Mouse (Mus musculus) hindbrain, embryonic 10.5 days (tissue): Measurements from ENCODE around the gene Mpped1. TPM values are rescaled to one million over a fixed set of nuclear protein-coding genes. Genes with fewer than 3 reads are reported as not detected.

Experiments used
- DNase-seq: peaks from one replicate; pipeline ENCODE4 v3.0.0-alpha.2; 2017; ENCODE audit warnings: low spot score
- H3K27ac ChIP-seq: fragments of 300-500 bp; sonication (generic); 2 replicates; pipeline ENCODE4 v1.5.1; 2016; ENCODE audit warnings: mild to moderate bottlenecking, moderate library complexity
- H3K27me3 ChIP-seq: fragments of 300-500 bp; sonication (generic); 2 replicates; pipeline ENCODE4 v1.6.1; 2016; ENCODE audit warnings: mild to moderate bottlenecking; ENCODE audit not compliant: poor library complexity, insufficient read depth, severe bottlenecking
- H3K36me3 ChIP-seq: fragments of 300-500 bp; sonication (generic); 2 replicates; pipeline ENCODE4 v1.6.1; 2016; ENCODE audit warnings: mild to moderate bottlenecking, moderate library complexity
- H3K4me1 ChIP-seq: fragments of 300-500 bp; sonication (generic); replicated peaks from 2 replicates; pipeline ENCODE4 v1.6.1; 2016; ENCODE audit warnings: mild to moderate bottlenecking
- H3K4me3 ChIP-seq: fragments of 300-500 bp; sonication (generic); 2 replicates; pipeline ENCODE4 v1.5.1; 2016; ENCODE audit warnings: mild to moderate bottlenecking, moderate library complexity
- H3K9me3 ChIP-seq: fragments of 300-500 bp; sonication (generic); 2 replicates; pipeline ENCODE4 v1.6.1; 2016; ENCODE audit warnings: mild to moderate bottlenecking, moderate library complexity
- WGBS: fragments of 180-500 bp; shearing (Covaris S2); methylation state at CpG from one replicate; pipeline ENCODE4 v1.1.7; 2016; 5-methylcytosine and 5-hydroxymethylcytosine counted together
- polyA plus RNA-seq: library from polyadenylated mRNA; unstranded; fragments of >200 nt; fragmentation: Nextera tagmentation; extraction: Ambion mirVana; gene quantifications from 2 replicates; pipeline ENCODE4 v1.2.1, GENCODE M21; 2016

Mpped1 gene
- 5.5 TPM in 2 replicates for polyA plus RNA-seq

DNA sequence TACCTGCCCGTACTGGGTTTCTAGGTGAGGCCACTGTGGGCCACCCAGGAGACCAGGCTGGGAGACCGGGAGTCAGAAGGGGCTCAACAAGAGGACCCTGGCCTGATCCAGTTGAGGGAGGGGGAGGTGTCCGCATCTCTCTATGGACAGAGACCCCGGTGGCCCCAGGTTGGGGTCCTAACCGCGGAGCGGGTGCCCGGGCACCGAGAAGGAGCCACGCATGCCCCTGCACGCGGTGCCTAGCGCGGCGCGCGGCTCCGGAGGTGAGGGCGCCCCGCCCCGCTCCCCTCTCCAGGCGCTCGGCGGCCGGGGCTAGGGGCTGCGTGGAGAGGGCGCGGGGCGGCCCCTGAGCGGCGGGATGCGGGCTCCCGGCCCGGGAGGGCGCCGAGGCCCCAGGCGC is at the start of gene Mpped1:
Gene Mpped1 (plus strand): TSS at position 81 of the 400 bp plus-strand sequence.
- peak within 1 kb of the TSS; percentile 86 for H3K27ac ChIP-seq
- peaks cover 85% of the 10 kb centered on the region for H3K27me3 ChIP-seq
- DNase-seq = peak; percentile 35
- 2% methylated on average over 37 of the region's 37 CpGs for WGBS
- no peaks in the 10 kb centered on the region for H3K9me3 ChIP-seq
- H3K4me3 ChIP-seq = peak within 1 kb of the TSS; percentile 71
- H3K36me3 ChIP-seq = no peaks in the 10 kb centered on the region
- peaks cover 26% of the 10 kb centered on the region for H3K4me1 ChIP-seq

DNA sequence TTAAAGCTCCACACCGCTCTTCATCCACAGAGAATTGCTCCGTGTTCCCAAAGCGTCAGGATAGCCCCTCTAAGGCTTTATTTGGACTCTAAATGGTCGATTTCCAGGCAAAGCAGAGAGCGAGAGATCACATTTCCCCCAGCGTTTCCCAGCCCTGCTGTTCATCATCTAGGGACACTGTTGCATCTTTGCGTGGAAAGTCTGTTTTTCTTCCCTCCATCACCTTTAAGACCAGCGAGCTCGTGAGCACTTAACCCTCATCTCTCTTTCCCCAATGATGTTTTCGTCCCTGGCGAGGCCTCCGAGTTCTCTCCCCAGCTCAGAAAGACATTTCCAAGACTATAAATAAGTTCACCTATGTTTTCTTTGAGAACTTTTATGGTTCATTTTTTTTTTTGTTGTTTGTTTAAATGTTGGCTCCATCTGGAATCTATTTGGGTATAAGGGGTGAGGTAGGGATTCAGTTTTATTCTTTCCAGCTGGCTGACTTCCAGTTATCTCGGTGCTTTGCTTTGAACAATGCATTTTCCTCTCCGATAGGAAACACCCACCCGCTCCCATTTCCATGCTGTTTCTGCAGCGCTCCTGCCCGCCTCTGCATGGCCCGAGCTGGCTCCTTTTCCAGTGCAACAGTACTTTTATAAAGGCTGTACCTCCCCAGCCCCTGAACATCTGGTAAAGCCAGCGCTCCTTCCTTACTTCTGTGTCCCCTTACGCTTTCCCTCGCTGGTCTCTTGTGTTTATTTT is 38.4 kb upstream of the Mpped1 start:
- 26% methylated on average over 21 of the region's 21 CpGs for WGBS
- peak; percentile 56 for DNase-seq

DNA sequence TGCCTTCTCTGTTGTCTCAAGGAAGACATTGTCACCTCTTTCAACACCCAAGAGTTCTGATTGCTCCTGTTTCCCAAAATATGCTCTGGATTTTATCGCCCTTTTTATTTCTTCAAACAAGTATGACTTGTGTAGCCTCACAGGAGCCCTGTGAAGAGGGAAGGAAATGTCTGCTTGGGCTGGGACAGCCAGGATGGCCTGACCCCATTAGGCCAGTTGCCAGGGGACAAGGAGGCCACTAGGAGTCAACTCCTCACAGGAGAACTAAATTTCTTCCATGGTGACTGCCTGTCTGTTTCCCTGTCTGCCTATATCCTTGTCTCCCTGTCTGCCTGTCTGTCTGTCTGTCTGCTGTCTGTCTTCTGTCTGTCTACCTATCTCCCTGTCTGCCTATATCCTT is 37.2 kb upstream of the Mpped1 start:
- Histone ChIP-seq H3K9me3 (no peaks in the 10 kb centered on the region), H3K27ac (peak overlapping the region; percentile 73), H3K27me3 (no peaks in the 10 kb centered on the region; the same call in 1 of the 2 replicates), H3K4me3 (no peak overlapping the region), H3K36me3 (no peaks in the 10 kb centered on the region), H3K4me1 (peaks cover 33% of the 10 kb centered on the region)
- no peak for DNase-seq
- 89% methylated on average over 1 of the region's 1 CpGs for WGBS

More for the DNA sequence above, 38.4 kb upstream of the Mpped1 start:
- Histone ChIP-seq H3K4me3 (no peak overlapping the region), H3K4me1 (peaks cover 45% of the 10 kb centered on the region), H3K36me3 (no peaks in the 10 kb centered on the region), H3K27me3 (peaks cover 8% of the 10 kb centered on the region), H3K9me3 (no peaks in the 10 kb centered on the region), H3K27ac (peak overlapping the region; percentile 73)

- H3K36me3 ChIP-seq = no peaks in the 10 kb centered on the region
- DNase-seq = no peak
- WGBS = 80% methylated on average over 16 of the region's 16 CpGs
- no peaks in the 10 kb centered on the region for H3K9me3 ChIP-seq
- no peak overlapping the region for H3K4me3 ChIP-seq
- H3K27ac ChIP-seq = no peak overlapping the region
- peaks cover 4% of the 10 kb centered on the region; the same call in 1 of the 2 replicates for H3K27me3 ChIP-seq
- peaks cover 32% of the 10 kb centered on the region for H3K4me1 ChIP-seq
These were observed 33.0 kb upstream of the Mpped1 start for GRCm38 (mm10) chr15:83746311-83746710.

- Histone ChIP-seq H3K27me3 (peaks cover 4% of the 10 kb centered on the region; the same call in 1 of the 2 replicates), H3K4me3 (no peak overlapping the region), H3K36me3 (no peaks in the 10 kb centered on the region), H3K27ac (0 out of 2 replicates have a peak overlapping the region, but pooled peaks have one; percentile 46), H3K4me1 (peaks cover 11% of the 10 kb centered on the region), H3K9me3 (no peaks in the 10 kb centered on the region)
- no peak for DNase-seq
- WGBS = 77% methylated on average over 6 of the region's 6 CpGs
These were observed 30.3 kb upstream of the Mpped1 start for GRCm38 (mm10) chr15:83748986-83749385.

GRCm38 (mm10) chr15:83749436-83749835 is 29.8 kb upstream of the Mpped1 start:
- Histone ChIP-seq H3K9me3 (peaks cover 2% of the 10 kb centered on the region; the same call in 1 of the 2 replicates), H3K4me3 (no peak overlapping the region), H3K27me3 (peaks cover 4% of the 10 kb centered on the region; the same call in 1 of the 2 replicates), H3K36me3 (no peaks in the 10 kb centered on the region), H3K27ac (peak overlapping the region; percentile 46; the same call in 1 of the 2 replicates), H3K4me1 (peaks cover 11% of the 10 kb centered on the region)
- no peak for DNase-seq
- 49% methylated on average over 9 of the region's 9 CpGs for WGBS

DNA sequence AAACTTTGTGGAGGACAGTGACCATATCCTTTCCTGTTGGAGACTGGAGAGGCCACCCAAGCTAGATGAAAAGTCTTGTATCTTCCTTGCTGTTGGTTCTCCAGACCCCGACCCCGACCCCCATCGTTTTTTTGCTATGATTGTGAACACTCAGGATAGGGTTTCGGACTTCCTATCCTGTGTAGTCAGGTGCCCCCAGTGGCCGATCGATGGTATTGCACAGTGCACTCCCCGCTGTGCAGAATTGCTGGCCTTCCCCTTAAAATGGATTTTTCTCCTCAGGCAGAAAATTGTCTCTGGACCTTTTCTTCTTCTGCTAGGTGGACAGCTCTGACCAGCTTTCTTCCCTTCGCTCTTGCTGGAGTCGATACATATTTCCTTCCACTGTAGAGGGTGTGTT is 22.5 kb upstream of the Mpped1 start:
- H3K36me3 ChIP-seq = no peaks in the 10 kb centered on the region
- WGBS = 30% methylated on average over 9 of the region's 9 CpGs
- peaks cover 3% of the 10 kb centered on the region; the same call in 1 of the 2 replicates for H3K9me3 ChIP-seq
- H3K4me1 ChIP-seq = 0 out of 2 replicates have a peak, but pooled peaks cover 3% of the 10 kb centered on the region
- H3K4me3 ChIP-seq = no peak overlapping the region
- peak; percentile 64 for DNase-seq
- H3K27me3 ChIP-seq = peaks cover 8% of the 10 kb centered on the region; the same call in 1 of the 2 replicates
- H3K27ac ChIP-seq = no peak overlapping the region

- H3K27me3 ChIP-seq = peaks cover 8% of the 10 kb centered on the region; the same call in 1 of the 2 replicates
- H3K27ac ChIP-seq = peak overlapping the region; percentile 51; the same call in 1 of the 2 replicates
- 0 out of 2 replicates have a peak, but pooled peaks cover 3% of the 10 kb centered on the region for H3K4me1 ChIP-seq
- WGBS = 18% methylated on average over 4 of the region's 4 CpGs
- peaks cover 3% of the 10 kb centered on the region; the same call in 1 of the 2 replicates for H3K9me3 ChIP-seq
- no peaks in the 10 kb centered on the region for H3K36me3 ChIP-seq
- DNase-seq = no peak
- H3K4me3 ChIP-seq = no peak overlapping the region
These were observed 20.3 kb upstream of the Mpped1 start for GRCm38 (mm10) chr15:83758958-83759357.

- peaks cover 18% of the 10 kb centered on the region for H3K4me1 ChIP-seq
- peak; percentile 73 for DNase-seq
- no peaks in the 10 kb centered on the region for H3K36me3 ChIP-seq
- H3K27ac ChIP-seq = no peak overlapping the region
- H3K9me3 ChIP-seq = no peaks in the 10 kb centered on the region
- WGBS = 5% methylated on average over 10 of the region's 10 CpGs
- H3K4me3 ChIP-seq = no peak overlapping the region
- peaks cover 14% of the 10 kb centered on the region for H3K27me3 ChIP-seq
These were observed 18.6 kb upstream of the Mpped1 start for GRCm38 (mm10) chr15:83760683-83761082.

GRCm38 (mm10) chr15:83761512-83761911 is 17.8 kb upstream of the Mpped1 start:
- Histone ChIP-seq H3K4me3 (no peak overlapping the region), H3K27ac (no peak overlapping the region), H3K4me1 (peaks cover 26% of the 10 kb centered on the region), H3K27me3 (peaks cover 16% of the 10 kb centered on the region), H3K9me3 (no peaks in the 10 kb centered on the region), H3K36me3 (no peaks in the 10 kb centered on the region)
- 89% methylated on average over 13 of the region's 13 CpGs for WGBS
- no peak for DNase-seq

- H3K27ac ChIP-seq = peak overlapping the region; percentile 78
- H3K27me3 ChIP-seq = peaks cover 15% of the 10 kb centered on the region; the same call in 1 of the 2 replicates
- peaks cover 28% of the 10 kb centered on the region for H3K4me1 ChIP-seq
- WGBS = 12% methylated on average over 6 of the region's 6 CpGs
- H3K9me3 ChIP-seq = no peaks in the 10 kb centered on the region
- H3K36me3 ChIP-seq = no peaks in the 10 kb centered on the region
- DNase-seq = peak; percentile 68
- no peak overlapping the region for H3K4me3 ChIP-seq
These were observed 13.8 kb upstream of the Mpped1 start for GRCm38 (mm10) chr15:83765388-83766029.

GRCm38 (mm10) chr15:83771346-83772053 is 7.8 kb upstream of the Mpped1 start:
- 83% methylated on average over 8 of the region's 8 CpGs for WGBS
- peaks cover 15% of the 10 kb centered on the region for H3K4me1 ChIP-seq
- no peak overlapping the region; the same call in 1 of the 2 replicates for H3K27ac ChIP-seq
- no peak for DNase-seq
- no peaks in the 10 kb centered on the region for H3K36me3 ChIP-seq
- H3K4me3 ChIP-seq = no peak overlapping the region
- H3K27me3 ChIP-seq = peaks cover 31% of the 10 kb centered on the region
- no peaks in the 10 kb centered on the region for H3K9me3 ChIP-seq
